Mouse (Mus musculus) c-Kit-negative CD71-positive TER-119-positive erythroid progenitor cells, embryonic 14.5 days (primary cell): ENCODE measurements around the gene Selenof.

Source experiments
- DNase-seq: peaks from one replicate; pipeline ENCODE4 v3.0.0-alpha.2; 2013; ENCODE audit warnings: low read depth, low spot score

Gene Selenof

DNA sequence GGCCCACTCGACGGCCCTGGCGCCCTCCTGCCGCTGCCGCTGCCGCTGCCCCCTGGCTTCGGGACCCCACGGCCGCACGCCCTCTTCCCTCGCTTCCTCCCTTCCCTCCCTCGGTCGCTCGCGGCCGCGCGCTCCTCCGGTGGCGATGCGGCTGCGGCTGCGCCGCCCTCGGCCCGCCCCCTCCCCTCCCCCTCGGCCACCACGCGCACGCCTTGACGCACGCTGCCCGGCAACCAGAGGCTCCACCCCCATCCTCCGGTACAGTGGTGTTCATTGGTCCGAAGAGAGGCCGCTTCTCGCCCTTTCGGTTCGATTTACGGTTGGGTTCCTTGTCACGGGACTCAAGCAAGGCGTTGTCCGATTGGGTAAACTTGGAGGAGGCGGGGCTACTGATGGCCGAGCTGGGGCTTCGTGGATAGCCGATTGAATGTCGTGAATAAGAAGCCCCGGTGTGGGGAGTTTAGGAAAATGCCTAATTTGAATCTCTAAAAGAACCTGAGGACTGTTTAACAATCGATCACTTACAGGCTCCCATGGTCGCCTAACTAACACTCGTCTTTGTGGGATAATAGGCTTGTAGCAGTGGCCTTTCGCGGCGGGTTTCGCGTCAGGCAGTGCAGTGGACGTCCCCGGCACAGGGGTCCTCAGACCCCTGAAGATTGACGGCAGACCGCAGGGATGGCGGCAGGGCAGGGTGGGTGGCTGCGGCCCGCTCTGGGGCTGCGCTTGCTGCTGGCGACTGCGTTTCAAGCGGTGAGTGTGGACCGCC is at the start of gene Selenof, which contains the start of gene Hs2st1:
Gene Selenof (plus strand): TSS at position 258 of the 769 bp plus-strand sequence.
Gene Hs2st1 (minus strand): TSS at position 135 of the 769 bp plus-strand sequence.
- peak; percentile 99 for DNase-seq

DNA sequence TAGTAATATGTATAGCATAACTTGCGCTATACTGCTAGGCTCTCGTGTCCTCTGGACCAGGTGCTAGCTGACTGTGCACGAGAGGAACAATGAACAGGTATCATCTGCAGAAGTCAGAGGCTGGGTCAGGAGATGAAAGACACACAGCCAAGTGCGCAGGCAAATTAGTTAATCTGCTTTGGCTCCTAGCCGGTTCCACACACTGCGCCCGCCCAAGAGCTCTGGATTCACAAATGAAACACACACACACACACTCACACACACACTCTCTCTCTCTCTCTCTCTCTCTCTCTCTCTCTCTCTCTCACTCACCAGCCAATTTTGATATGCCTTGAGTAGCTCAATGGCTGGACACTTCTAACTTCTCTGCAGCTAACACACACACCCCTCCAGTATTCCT is 42.2 kb upstream of the Selenof start:
- DNase-seq, result no peak

DNA sequence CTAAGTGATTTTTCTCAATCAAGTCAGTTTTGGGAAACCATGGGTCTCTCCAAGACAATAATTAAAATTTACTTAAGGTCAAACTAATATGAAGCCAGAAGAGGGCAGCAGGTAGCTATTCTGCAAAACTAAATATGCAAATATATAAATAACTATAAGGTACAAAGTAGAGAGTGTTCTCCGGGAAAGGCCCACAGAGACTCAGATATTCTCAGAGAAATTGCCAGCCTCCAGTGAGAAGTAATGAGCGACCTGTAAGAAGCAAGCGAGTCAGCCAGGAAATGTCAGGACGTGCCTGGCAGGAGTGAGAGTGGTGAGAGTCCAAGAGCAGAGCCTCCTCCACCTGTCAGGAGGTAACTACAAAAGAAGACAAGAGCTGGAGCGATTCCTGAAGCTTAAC is 39.1 kb upstream of the Selenof start:
- no peak for DNase-seq

GRCm38 (mm10) chr3:144535056-144535455 is 35.0 kb upstream of the Selenof start:
- no peak for DNase-seq

GRCm38 (mm10) chr3:144537078-144537855 is 32.8 kb upstream of the Selenof start:
- DNase-seq, result no peak

- DNase-seq, result no peak
Observed at GRCm38 (mm10) chr3:144539051-144539450, 31.1 kb upstream of the Selenof start.

- no peak for DNase-seq
Observed at GRCm38 (mm10) chr3:144540805-144541204, 29.3 kb upstream of the Selenof start.

DNA sequence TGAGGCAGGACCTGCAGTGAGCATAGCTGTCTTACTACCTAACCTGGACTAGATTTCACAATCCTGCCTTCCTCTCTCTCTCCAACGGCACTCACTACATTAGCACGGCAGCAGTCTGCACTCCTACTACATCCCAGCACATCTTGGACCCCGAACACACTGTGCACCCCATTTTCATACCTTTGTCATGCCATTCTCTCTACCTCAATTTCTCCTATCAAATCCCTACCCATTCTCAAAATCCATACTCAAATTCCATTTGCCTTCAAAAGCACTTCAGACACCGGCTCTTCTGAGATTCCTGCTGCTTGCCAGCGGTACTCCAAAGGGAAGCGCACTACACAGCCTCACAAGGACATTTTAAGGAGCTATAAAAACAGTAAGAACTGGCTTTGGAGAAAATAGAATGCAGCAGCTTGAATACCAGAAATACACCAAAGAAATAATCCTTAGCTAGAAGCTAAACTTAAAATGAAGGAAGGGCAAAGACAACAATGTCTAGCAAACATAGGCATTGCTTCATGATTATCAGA is 28.1 kb upstream of the Selenof start:
- DNase-seq, result no peak

DNA sequence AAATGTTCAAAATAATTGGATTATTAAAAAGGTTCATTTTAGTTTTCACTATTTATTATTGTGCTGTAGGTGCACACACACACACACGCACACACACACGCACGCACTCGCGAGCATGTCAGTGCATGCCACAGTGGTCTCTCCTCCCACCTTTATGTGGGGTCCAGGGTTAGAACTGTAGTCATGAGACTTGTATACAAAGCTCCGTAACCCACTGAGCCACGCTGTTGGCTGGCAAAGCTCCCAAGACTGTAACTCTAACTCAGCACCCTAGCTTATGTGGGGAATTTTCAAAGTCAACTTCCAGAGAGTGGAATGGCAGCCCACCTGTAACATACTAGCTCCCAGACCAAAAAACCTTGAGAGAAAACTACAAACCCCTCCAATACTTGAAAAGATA is 25.0 kb upstream of the Selenof start:
- no peak for DNase-seq

DNA sequence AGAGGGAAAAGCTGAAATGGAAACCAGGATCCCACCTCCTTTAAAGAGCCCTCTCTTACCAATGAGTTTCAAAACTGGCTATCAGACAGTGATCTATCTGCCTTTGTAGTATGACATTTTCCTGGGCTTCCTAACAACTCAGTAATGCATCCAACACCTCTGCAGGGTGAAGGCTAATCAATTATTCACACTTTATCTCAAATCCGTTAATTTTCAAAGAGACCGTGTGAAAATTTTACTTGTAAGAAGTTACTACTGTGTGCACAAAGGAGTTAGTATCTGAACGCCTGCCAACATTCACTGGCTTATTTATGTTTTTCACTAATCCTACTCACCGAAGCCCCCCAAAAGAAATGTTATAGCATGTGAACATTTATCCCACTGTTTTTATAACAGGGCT is 24.3 kb upstream of the Selenof start:
- no peak for DNase-seq

- DNase-seq, result no peak
Observed at GRCm38 (mm10) chr3:144546490-144546889, 23.6 kb upstream of the Selenof start.

- no peak for DNase-seq
Observed at GRCm38 (mm10) chr3:144548186-144548845, 21.8 kb upstream of the Selenof start.

DNA sequence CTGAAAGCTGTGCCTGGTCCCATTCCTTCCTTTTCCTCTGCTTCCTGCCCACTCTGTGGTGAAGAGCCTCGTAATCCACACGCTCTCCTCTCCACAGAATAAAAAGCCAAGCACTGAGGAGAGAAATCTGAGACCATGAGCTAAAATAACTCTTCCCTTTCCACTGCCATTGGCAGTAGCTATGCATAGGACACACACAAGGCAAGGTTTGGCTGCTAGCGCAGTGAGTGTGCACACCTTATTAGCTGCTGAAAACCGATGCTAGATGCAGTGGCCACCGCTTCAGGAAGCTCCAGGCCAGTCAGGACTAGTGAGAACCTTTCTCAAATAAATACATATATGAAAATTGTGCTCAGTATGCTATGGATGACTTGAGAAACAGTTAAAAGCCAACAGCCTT is 20.1 kb upstream of the Selenof start:
- DNase-seq, result no peak

DNA sequence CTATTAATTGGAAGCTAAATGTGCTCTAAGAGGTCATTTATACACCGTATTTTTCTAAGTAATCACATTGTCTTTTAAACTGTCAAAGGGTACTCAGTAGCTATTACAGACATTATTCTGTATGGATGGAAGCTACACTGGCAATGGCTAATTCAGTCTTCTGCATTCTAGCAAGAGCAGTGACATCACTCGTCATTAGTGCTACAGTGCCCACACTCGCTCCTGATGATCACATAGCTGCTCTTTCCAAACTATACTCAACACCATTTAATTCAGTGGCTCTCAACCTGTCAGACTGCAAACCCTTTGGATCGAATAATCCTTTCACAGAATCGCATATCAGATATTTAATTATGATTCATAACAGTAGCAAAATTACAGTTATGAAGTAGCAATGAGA is 19.4 kb upstream of the Selenof start:
- no peak for DNase-seq

GRCm38 (mm10) chr3:144551416-144551815 is 18.7 kb upstream of the Selenof start:
- DNase-seq, result no peak

- DNase-seq, result no peak
Observed at GRCm38 (mm10) chr3:144553942-144554341, 16.2 kb upstream of the Selenof start.

DNA sequence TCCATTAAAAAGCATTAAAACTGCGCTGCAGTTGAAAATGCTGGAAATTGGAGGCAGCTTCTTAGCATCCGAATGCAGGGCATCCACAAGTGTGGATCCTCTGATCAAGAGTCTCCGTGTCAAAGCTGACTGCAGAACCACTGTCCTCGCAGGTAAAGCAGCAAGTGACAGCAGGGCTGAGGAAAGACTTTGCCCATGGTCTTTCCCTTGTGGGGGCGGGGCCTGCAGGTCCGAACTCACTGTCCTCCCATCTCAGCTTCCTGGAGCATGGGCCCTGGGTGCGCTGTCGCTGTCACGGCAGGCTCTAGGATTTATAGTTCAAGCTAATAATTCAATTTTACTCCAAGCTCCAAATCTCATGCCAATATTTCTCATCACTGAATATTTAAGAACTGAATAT is 15.6 kb upstream of the Selenof start:
- no peak for DNase-seq

DNA sequence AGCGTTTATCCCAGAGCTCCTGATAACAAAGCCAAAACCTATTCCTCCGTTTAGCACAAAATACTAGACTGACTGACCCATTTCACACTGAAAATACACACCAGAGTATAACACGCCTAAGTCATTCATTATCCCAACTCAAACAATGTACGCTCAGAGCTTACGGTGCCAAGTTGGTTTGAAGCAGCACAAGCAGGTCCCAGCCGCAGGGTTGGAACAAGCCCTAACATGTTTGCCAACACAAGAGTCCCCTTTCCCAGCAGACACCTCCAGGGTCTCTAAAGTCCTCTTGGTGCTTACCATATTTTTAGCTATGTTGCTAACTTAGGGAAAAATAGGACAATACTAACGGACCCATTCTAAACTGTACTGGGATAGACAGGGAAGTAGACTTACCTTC is 15.0 kb upstream of the Selenof start:
- DNase-seq, result no peak

DNA sequence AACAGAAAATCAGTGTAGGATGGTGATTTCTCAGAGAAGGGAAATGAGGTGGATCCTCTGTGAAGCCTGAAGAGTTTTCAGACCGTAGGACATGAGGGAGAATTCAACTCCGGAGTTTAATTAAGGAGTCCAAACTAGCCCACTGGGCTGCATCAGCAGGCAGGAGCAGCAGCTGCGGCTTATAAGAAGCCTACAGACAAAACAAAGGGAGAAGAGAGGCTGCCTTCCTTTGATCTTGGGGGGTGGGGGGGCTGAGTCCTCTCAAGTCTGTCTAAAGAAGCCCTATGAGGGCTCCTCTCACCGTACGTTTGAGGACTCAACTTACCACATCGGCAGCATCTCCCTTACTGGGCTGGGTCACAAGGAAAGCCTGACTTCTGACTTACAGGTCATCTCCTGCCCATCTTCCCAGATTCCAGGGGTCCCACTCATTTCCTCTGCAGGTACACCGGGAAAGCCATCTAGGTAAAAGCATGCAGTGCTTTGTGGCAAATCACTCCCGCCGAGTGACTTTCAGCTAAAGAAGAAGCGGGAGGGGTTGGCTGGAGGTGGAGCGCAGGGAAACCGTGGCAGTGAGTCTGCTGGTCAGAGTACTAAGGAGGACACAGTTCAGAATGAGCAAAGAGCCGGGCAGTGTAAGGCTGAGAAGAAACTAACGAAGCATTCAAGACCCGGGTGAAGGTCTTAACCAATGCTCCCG is 13.3 kb upstream of the Selenof start:
- DNase-seq, result no peak

GRCm38 (mm10) chr3:144558274-144558673 is 11.8 kb upstream of the Selenof start:
- no peak for DNase-seq

DNA sequence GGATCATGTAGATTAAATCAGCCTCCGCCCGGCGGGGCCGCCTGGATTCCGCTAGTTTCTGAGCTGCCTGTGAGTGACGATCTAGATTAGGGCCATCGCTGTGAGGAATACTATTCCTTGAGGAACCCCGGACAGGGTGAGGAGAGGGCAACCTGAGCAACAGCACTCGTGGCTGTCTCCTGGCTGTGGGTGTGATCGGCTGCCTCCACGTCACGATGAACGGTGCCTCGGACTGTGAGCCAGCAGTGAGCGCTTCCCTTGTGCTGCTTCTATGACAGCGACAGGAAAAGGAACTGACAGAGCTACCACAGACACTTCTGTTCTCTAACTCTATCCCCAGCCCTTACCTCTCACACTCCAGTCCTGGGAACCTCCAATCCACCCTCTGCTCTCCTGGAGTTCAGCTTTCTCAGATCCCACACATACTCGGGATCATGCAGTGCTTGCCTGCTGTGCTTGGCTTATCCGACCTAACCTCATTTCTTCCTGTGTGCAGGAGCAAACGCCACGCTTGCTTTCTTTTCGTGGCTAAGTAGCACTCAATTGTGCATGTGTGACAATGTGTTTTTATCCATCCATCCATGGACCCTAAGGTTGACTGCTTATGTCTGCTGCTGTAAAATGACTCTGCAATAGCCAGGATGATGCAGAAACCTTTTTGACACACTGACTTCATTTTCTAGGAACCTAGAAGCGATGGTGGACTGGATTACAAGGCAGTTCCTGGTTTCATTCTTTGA is 8.4 kb upstream of the Selenof start:
- DNase-seq, result no peak
